ENCODE assay signal across 8 mouse cellular contexts in genomic region chr4:148950932-148951650, GRCm38 (mm10).
A peak's percentile ranks its signal among the peaks of the same experiment; 100 is the strongest.
DNase-seq lines count a peak whose midpoint lies in the region; ATAC-seq lines count a peak whose summit lies in the region.

No protein-coding gene starts in this region.

- peaks cover 53% of the 10 kb centered on the region for H3K4me1 ChIP-seq in embryonic facial prominence, embryonic 13.5 days
- peaks cover 47% of the 10 kb centered on the region for H3K4me1 ChIP-seq in kidney, embryonic 14.5 days (ENCODE audit: control insufficient read depth, insufficient read depth, low read length)

- H3K4me3 ChIP-seq in embryonic facial prominence, embryonic 13.5 days = peak overlapping the region; percentile 40; the same call in 1 of the 2 replicates
- H3K4me3 ChIP-seq in kidney, embryonic 14.5 days (ENCODE audit: low read length) = peak overlapping the region; percentile 36; the same call in 1 of the 2 replicates

- peak overlapping the region; percentile 65 for H3K4me2 ChIP-seq in embryonic facial prominence, embryonic 13.5 days
- H3K4me2 ChIP-seq in kidney, embryonic 14.5 days (replicated peaks; ENCODE audit: low read depth, low read length) = no peak overlapping the region; the same call in 1 of the 2 replicates

- peak; percentile 46 for DNase-seq in embryo, embryonic 10 days (ENCODE audit: low spot score)
- no peak for DNase-seq in embryo, embryonic 10.5 days (ENCODE audit: low spot score)
- DNase-seq in heart, adult 8-10 months (ENCODE audit: low spot score) = peak; percentile 73
- DNase-seq in lung, adult 18-20 months = peak; percentile 76 to 80
- DNase-seq in right cerebral cortex, postnatal 10 days (ENCODE audit: low spot score in 2 of 2) = peak; percentile 88 to 90
- DNase-seq in urinary bladder, postnatal 25 days (ENCODE audit: low spot score) = no peak

- H3K27me3 ChIP-seq in embryonic facial prominence, embryonic 13.5 days = peaks cover 76% of the 10 kb centered on the region
- H3K27me3 ChIP-seq in kidney, embryonic 14.5 days (ENCODE audit: control insufficient read depth, insufficient read depth, low read length) = peaks cover 34% of the 10 kb centered on the region

- 23% methylated on average over 25 of the region's 25 CpGs for WGBS in embryonic facial prominence, embryonic 13.5 days
- WGBS in kidney, embryonic 14.5 days = 45% methylated on average over 25 of the region's 25 CpGs

- peak overlapping the region; percentile 27; the same call in 1 of the 2 replicates for H3K9ac ChIP-seq in embryonic facial prominence, embryonic 13.5 days
- no peak overlapping the region for H3K9ac ChIP-seq in kidney, embryonic 14.5 days (ENCODE audit: low read depth, low read length)

- ATAC-seq in embryonic facial prominence, embryonic 13.5 days (ENCODE audit: insufficient number of reproducible peaks, insufficient read depth, low FRiP score, low TSS enrichment, low read depth) = peak; percentile 23; the same call in 1 of the 2 replicates
- no peak for ATAC-seq in kidney, embryonic 14.5 days (ENCODE audit: low FRiP score, low TSS enrichment)

- H3K9me3 ChIP-seq in embryonic facial prominence, embryonic 13.5 days = no peaks in the 10 kb centered on the region
- no peaks in the 10 kb centered on the region for H3K9me3 ChIP-seq in kidney, embryonic 14.5 days (ENCODE audit: control insufficient read depth, low read length)

- peak overlapping the region; percentile 39; the same call in 1 of the 2 replicates for H3K27ac ChIP-seq in embryonic facial prominence, embryonic 13.5 days
- no peak overlapping the region for H3K27ac ChIP-seq in kidney, embryonic 14.5 days (ENCODE audit: low read depth, low read length)

- H3K36me3 ChIP-seq in embryonic facial prominence, embryonic 13.5 days = no peaks in the 10 kb centered on the region
- no peaks in the 10 kb centered on the region for H3K36me3 ChIP-seq in kidney, embryonic 14.5 days (ENCODE audit: control insufficient read depth, insufficient read depth, low read length)

Comparison
In these comparisons a context has a peak if more than half of its experiments do, and no peak if none do; other contexts are left out.
1. DNase-seq: peak in embryo, embryonic 10 days (single experiment), heart, adult 8-10 months (single experiment), lung, adult 18-20 months (2 of 2) and right cerebral cortex, postnatal 10 days (2 of 2); none in embryo, embryonic 10.5 days (single experiment) and urinary bladder, postnatal 25 days (single experiment).